Mouse (Mus musculus): ENCODE measurements around the gene Prr19.

Gene Prr19

GRCm38 (mm10) chr7:25293191-25293739 lies 7.9 kb upstream of the Prr19 start:
- no peak for DNase-seq

GRCm38 (mm10) chr7:25294495-25294894 lies 6.7 kb upstream of the Prr19 start:
- DNase-seq, result no peak

GRCm38 (mm10) chr7:25294960-25295722 lies 6.1 kb upstream of the Prr19 start:
- DNase-seq, result no peak

GRCm38 (mm10) chr7:25296945-25297453 lies 4.2 kb upstream of the Prr19 start:
- peak in 1 of 2 experiments; percentile 46 for DNase-seq

GRCm38 (mm10) chr7:25297454-25298325 lies 3.5 kb upstream of the Prr19 start, which contains the start of gene Pafah1b3:
Gene Pafah1b3 (minus strand): TSS chr7:25297986.
- peak; percentile 89 to 93 for DNase-seq

- no peak for DNase-seq
Measured at GRCm38 (mm10) chr7:25303003-25303684, 1.9 kb downstream of the Prr19 start.

- no peak for DNase-seq
Measured at GRCm38 (mm10) chr7:25303685-25304006, 2.4 kb downstream of the Prr19 start.

- peak in 1 of 2 experiments; percentile 25 for DNase-seq
Measured at GRCm38 (mm10) chr7:25305481-25305880, 4.3 kb downstream of the Prr19 start.

GRCm38 (mm10) chr7:25305956-25306613 lies 4.9 kb downstream of the Prr19 start, which contains the start of gene Tmem145:
Gene Tmem145 (plus strand): TSS chr7:25306106.
- DNase-seq, result peak; percentile 73 to 84

GRCm38 (mm10) chr7:25306614-25306996 lies 5.4 kb downstream of the Prr19 start:
- DNase-seq, result no peak

- no peak for DNase-seq
Measured at GRCm38 (mm10) chr7:25308702-25309318, 7.6 kb downstream of the Prr19 start.

- no peak for DNase-seq
Measured at GRCm38 (mm10) chr7:25309425-25309824, 8.2 kb downstream of the Prr19 start.

- no peak for DNase-seq
Measured at GRCm38 (mm10) chr7:25311193-25311592, 10.0 kb downstream of the Prr19 start.

GRCm38 (mm10) chr7:25313325-25313724 lies 12.1 kb downstream of the Prr19 start:
- no peak for DNase-seq

- peak in 1 of 2 experiments; percentile 44 for DNase-seq
Measured at GRCm38 (mm10) chr7:25314606-25315305, 13.5 kb downstream of the Prr19 start.

- peak; percentile 42 to 60 for DNase-seq
Measured at GRCm38 (mm10) chr7:25315306-25316041, 14.3 kb downstream of the Prr19 start.

- peak; percentile 96 to 99 for DNase-seq
Measured at GRCm38 (mm10) chr7:25316532-25317445, 15.6 kb downstream of the Prr19 start, which contains the start of gene Megf8. Gene Megf8 (plus strand): TSS chr7:25317164.

GRCm38 (mm10) chr7:25317446-25317999 lies 16.3 kb downstream of the Prr19 start:
- DNase-seq, result peak; percentile 53 to 63

- DNase-seq, result no peak
Measured at GRCm38 (mm10) chr7:25322058-25322484, 20.9 kb downstream of the Prr19 start.
